Mouse (Mus musculus) lung, postnatal 36 days (tissue): ENCODE measurements around the gene Rassf6.
"Not testable (repeated sequence)": the region's sequence is repeated elsewhere in the genome, so short reads cannot be mapped to it uniquely, and the experiment has no call there.

ENCODE experiments used
- DNase-seq: peaks from one replicate; pipeline ENCODE4 v3.0.0; 2022; ENCODE audit warnings: mixed read lengths

The Rassf6 gene

DNA sequence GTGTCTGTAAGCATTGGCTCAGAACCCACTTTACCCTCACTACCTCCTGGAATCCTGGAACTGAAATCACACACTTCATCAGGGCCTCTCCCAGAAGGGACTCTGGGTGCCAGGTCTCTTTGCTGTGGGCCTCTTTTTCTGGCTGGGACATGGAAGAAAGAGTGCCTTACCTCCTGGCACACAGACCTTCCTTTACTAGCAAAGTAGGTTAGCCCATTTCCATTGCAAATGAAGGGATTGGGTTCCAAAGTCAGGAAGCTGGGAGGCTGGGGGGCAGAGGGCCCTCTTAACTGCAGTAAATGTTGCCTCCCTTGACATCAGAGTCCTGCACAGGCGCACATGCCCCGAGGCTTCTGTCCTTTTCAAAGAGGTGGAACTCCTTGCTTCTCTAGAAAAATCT lies 17.2 kb downstream of the Rassf6 start:
- no peak for DNase-seq

GRCm38 (mm10) chr5:90621726-90622125 lies 18.7 kb downstream of the Rassf6 start:
- DNase-seq, result no peak

GRCm38 (mm10) chr5:90621316-90621715 lies 19.1 kb downstream of the Rassf6 start:
- DNase-seq, result no peak

- DNase-seq, result no peak
Observed at GRCm38 (mm10) chr5:90617859-90618258, 22.6 kb downstream of the Rassf6 start.

DNA sequence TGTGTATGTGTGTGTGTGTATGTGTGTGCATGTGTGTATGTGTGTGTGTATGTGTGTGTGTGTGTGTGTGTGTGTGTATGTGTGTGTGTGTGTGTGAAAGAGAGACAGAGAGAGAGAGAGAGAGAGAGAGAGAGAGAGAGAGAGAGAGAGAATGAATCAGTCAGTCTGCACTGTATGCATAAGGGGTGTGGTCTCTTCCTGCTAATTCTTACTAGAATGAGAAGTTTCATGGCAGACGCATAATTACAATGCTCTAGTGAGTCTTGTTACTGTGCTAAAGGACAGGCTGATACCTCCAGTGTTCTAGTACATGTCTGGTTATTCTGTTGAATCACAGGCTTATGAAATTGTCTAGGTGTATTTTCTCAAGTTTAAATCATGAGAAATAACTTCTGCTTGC lies 27.7 kb downstream of the Rassf6 start:
- DNase-seq, result not testable (repeated sequence)

DNA sequence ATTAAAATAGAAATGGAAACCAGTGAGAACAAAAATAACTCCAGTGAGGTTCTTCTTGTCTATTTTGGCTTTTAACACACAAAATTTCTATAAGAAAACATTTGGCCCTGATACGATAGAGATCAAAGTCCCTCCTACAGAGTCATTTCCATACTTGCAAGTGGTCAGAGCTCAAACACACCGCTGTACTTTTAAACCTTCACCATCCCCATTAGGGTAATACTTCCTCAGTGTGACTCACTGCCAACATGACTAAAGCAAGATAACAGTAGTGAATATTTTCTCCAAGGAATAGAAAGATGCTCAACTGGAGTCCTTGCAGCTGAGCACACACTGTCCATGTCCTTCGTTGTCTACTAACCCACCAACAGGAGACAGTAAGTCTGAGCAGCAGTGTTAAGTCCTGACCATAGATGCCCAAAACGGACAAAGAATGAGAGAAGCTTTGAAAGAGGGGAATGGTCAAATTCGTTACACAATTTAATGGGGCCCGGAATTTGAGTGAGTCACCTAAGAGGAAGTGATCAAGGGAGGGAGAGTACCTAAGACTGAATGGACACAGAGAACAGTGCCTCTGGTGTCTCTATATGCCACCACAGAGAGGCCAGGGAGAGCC lies 28.4 kb downstream of the Rassf6 start:
- DNase-seq, result no peak

DNA sequence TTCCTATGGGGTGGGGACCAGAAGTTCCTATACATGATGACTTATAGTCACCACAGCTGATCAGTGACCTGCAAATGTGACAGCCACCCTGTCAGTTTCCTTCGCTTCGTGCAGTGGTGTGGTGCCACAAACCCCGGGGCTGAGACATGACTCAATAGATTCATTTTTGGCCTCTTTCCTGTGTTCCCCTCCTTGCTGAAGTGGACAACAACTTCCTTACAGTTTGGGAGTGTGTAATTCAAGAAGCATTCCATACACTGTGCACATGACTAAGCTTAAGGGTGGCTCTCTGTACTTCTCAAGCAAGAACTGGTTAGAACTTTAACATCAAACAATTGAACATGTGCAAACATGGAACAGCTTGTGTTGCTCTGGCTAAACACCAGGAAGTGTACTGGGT lies 29.1 kb downstream of the Rassf6 start:
- DNase-seq, result peak; percentile 20

GRCm38 (mm10) chr5:90608906-90609305 lies 31.6 kb downstream of the Rassf6 start:
- DNase-seq, result peak; percentile 61

DNA sequence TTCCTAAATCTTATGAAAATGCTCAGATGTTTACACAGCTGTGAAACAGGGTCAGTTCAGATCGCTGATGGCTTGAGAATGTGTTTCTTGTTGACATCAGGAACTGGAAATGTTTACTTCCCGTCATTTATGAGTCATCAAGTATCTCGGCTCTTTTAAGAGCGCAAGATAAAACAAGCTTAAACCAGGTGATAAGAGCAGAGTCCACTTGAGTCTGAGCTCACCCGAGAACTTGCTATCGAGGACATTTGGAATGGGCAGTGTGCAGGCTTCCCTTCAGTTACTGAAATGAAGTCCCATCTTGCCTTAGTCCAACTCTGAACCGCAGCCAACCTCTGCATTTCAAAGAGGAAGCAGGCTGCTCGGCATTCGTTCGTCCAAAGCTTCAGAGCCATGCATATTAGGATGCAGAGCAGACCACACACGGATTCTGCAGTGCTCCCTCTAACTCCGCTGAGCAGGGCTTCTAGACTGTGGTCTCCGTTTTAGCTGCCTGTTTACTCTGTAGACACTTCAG lies 37.0 kb downstream of the Rassf6 start:
- peak; percentile 29 for DNase-seq

- peak; percentile 75 for DNase-seq
Observed at GRCm38 (mm10) chr5:90601469-90601868, 39.0 kb downstream of the Rassf6 start.

- DNase-seq, result no peak
Observed at GRCm38 (mm10) chr5:90596155-90596554, 44.3 kb downstream of the Rassf6 start.

GRCm38 (mm10) chr5:90594945-90595344 lies 45.5 kb downstream of the Rassf6 start:
- DNase-seq, result no peak

DNA sequence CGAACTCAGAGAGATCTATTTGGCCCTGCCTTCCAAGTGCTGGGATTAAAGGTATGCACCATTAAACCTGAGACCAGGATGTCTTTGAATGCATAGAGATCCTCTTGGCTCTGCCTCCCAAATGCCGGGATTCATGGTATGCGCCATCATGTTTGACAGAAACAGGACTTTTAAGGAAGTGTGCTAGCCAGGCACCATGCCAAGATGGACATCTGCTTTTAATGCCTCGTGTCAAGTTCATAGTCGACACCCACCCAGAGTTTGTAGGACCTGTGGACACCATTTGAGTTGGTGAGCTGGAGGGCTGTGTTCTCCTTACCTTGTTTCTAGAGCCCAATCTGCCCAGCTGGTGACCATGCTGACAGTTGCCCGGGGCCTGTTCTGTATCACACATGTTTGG lies 48.5 kb downstream of the Rassf6 start:
- no peak for DNase-seq

DNA sequence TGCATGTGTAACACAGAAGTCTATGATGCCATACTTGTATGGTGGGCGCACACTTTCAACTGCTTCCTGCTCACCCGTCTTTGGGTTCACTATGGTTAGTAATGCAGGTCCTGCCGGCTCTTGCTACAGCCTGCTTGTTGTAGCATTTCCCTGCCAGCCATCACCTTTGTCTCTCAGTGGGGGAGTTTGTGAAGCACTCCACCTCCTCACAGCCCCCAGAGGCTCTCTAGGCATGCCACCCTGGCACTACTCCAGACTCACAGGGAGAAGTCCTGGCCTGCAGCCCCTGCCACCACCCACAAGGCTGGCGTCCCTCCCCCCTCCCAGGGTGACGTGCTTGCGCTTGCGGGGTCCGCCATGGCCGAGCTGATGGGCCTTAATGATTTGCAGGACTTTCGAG lies 49.8 kb downstream of the Rassf6 start:
- no peak for DNase-seq

GRCm38 (mm10) chr5:90588708-90589595 lies 51.5 kb downstream of the Rassf6 start:
- peak; percentile 84 for DNase-seq

GRCm38 (mm10) chr5:90588104-90588503 lies 52.4 kb downstream of the Rassf6 start:
- no peak for DNase-seq

GRCm38 (mm10) chr5:90586511-90586910 lies 53.9 kb downstream of the Rassf6 start:
- no peak for DNase-seq

- no peak for DNase-seq
Observed at GRCm38 (mm10) chr5:90584799-90585198, 55.7 kb downstream of the Rassf6 start.

DNA sequence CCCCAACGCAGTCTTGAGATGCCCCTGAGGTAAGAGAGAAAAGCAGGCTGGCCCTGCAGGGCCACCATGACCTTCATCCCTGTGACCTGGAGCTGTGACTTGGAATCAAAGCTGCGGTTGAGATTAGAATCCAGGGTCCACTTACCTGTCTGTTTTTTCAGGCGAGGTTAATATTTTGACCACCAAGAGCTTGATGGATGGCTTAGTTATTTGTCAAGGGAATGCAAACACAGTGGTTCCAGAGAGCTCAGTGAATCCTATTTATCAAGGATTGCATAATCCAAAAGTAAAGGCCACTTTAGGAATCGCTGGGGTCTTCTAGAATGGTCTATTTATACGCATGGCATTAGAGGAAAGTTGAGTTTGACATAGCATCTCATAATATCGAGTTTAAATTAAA lies 58.3 kb downstream of the Rassf6 start:
- no peak for DNase-seq

DNA sequence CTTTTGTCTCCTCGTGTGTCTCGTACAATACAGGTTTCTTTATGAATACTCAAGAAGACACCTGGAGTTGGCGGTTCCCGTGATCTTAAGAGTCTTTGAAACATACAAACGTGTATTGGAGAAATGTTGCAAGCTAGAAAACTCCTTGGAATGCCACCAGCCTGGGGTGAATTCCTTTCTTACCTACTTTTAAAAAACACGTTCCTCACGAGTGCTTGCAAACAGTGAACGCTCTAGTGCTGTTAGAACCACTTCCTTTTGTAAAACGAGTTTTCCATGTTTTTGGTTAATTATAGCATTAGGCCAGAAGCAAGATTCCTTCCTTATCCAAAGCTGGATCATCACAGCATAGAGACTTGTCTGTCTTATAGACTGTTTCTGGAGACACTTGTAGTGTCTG lies 60.9 kb downstream of the Rassf6 start:
- peak; percentile 13 for DNase-seq

- DNase-seq, result no peak
Observed at GRCm38 (mm10) chr5:90577751-90578150, 62.7 kb downstream of the Rassf6 start.

DNA sequence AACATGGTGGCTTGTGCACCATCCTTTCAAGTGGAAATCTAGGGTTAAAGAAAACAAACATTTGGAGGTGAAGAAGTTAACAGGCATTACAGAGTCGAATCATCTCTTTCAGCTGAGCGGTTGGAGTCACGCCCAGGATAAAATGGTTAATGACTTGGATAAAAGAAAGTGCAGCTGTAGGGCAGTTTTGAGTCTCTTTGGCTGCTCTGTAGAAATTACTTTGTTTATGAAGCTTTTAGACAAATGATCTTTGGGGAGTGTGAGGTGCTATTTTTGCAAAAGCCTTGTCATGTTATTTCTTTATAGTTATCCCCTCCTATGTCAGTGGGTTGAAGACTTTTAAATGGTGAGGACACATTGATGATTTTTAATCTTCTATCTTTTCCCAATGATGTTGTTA lies 69.2 kb downstream of the Rassf6 start:
- no peak for DNase-seq

GRCm38 (mm10) chr5:90568338-90568737 lies 72.1 kb downstream of the Rassf6 start:
- no peak for DNase-seq

GRCm38 (mm10) chr5:90567788-90568187 lies 72.7 kb downstream of the Rassf6 start:
- no peak for DNase-seq
